Comparison of ENCODE assay signal across 8 mouse cellular contexts in the genomic region with DNA sequence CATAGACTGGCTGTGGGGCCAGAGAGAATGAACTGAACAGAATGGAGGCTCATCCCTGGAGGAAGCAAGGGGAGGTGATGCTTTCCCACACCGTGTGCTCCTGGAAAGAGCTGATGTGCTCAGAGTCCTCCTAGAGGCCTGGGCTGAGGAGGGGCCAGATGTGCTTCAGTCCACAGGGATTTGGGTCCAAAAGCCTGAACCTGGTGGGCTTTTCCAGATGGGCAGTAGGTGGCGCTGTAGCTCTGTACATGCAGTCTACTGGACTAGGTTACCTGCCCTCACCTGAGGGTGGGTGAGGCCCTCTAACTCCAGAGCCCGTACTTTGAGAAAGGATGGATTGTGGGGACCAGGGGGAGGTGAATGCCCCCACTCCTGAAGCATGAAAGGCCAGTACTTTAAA. TPM values are rescaled to one million over a fixed set of nuclear protein-coding genes. Genes with fewer than 3 reads are reported as not detected.
DNase-seq lines count a peak whose midpoint lies in the region; ATAC-seq lines count a peak whose summit lies in the region.

No protein-coding gene starts in this region.

- H3K27me3 ChIP-seq in kidney, embryonic 14.5 days (ENCODE audit: control insufficient read depth, insufficient read depth, low read length), result peaks cover 6% of the 10 kb centered on the region
- no peaks in the 10 kb centered on the region; the same call in 1 of the 2 replicates for H3K27me3 ChIP-seq in lung, embryonic 16.5 days (ENCODE audit: control insufficient read depth, insufficient read depth, low read depth, low read length)

- H3K27ac ChIP-seq in kidney, embryonic 14.5 days (ENCODE audit: low read depth, low read length), result no peak overlapping the region
- H3K27ac ChIP-seq in lung, embryonic 16.5 days (ENCODE audit: low read length), result no peak overlapping the region

- H3K9me3 ChIP-seq in kidney, embryonic 14.5 days (ENCODE audit: control insufficient read depth, low read length), result no peaks in the 10 kb centered on the region
- no peaks in the 10 kb centered on the region for H3K9me3 ChIP-seq in lung, embryonic 16.5 days (ENCODE audit: control insufficient read depth, low read length)

- H3K36me3 ChIP-seq in kidney, embryonic 14.5 days (ENCODE audit: control insufficient read depth, insufficient read depth, low read length), result no peaks in the 10 kb centered on the region
- no peaks in the 10 kb centered on the region for H3K36me3 ChIP-seq in lung, embryonic 16.5 days (ENCODE audit: control insufficient read depth, insufficient read depth, low read length)

- ATAC-seq in granulocyte monocyte progenitor cell, adult 5-6 weeks (replicated peaks; ENCODE audit: poor library complexity, severe bottlenecking), result peak; percentile 69
- ATAC-seq in kidney, embryonic 14.5 days (ENCODE audit: low FRiP score, low TSS enrichment), result peak; percentile 32; the same call in 1 of the 2 replicates
- peak; percentile 61 for ATAC-seq in lung, embryonic 16.5 days (ENCODE audit: low read depth)
- no peak for ATAC-seq in erythroid progenitor cell, adult 5-6 weeks (replicated peaks; ENCODE audit: low FRiP score, poor library complexity, severe bottlenecking)

- H3K4me3 ChIP-seq in kidney, embryonic 14.5 days (ENCODE audit: low read length), result no peak overlapping the region
- H3K4me3 ChIP-seq in lung, embryonic 16.5 days (ENCODE audit: low read length), result no peak overlapping the region

- peaks cover 9% of the 10 kb centered on the region for H3K4me1 ChIP-seq in kidney, embryonic 14.5 days (ENCODE audit: control insufficient read depth, insufficient read depth, low read length)
- H3K4me1 ChIP-seq in lung, embryonic 16.5 days (replicated peaks; ENCODE audit: control insufficient read depth, insufficient read depth, low read length), result 0 out of 2 replicates have a peak, but pooled peaks cover 2% of the 10 kb centered on the region

- H3K9ac ChIP-seq in kidney, embryonic 14.5 days (ENCODE audit: low read depth, low read length), result no peak overlapping the region
- H3K9ac ChIP-seq in lung, embryonic 16.5 days (ENCODE audit: low read length), result no peak overlapping the region

- WGBS in kidney, embryonic 14.5 days, result 4% methylated on average over 3 of the region's 3 CpGs
- 4% methylated on average over 3 of the region's 3 CpGs for WGBS in lung, embryonic 16.5 days

- peak; percentile 73 to 75 for DNase-seq in B cell, adult 2 months
- peak; percentile 37 for DNase-seq in Muller cell, postnatal 12 days (ENCODE audit: inconsistent ontology term)
- DNase-seq in cerebellum, adult 9-10 months, result peak; percentile 60
- peak; percentile 35 for DNase-seq in skeletal muscle tissue, adult 2 months (ENCODE audit: low read depth, low spot score)

- H3K4me2 ChIP-seq in kidney, embryonic 14.5 days (replicated peaks; ENCODE audit: low read depth, low read length), result no peak overlapping the region
- H3K4me2 ChIP-seq in lung, embryonic 16.5 days (ENCODE audit: low read depth, low read length), result no peak overlapping the region

RNA-seq across cellular contexts. Expression of a gene that starts 40.4 kb away (rescaled TPM):
- total RNA-seq in granulocyte monocyte progenitor cell, adult 5-6 weeks (2014; fragmentation: Nextera tagmentation), result 44.7 and 52.8 TPM in 2 replicates
- total RNA-seq in granulocyte monocyte progenitor cell, adult 5-6 weeks (2017), result 87.6 and 100 TPM in 2 replicates
- polyA plus RNA-seq in kidney, embryonic 14.5 days (2014; fragmentation: Nextera tagmentation; extraction: Ambion mirVana), result 50.3 and 81.3 TPM in 2 replicates
- polyA plus RNA-seq in lung, embryonic 16.5 days (2015; fragmentation: Nextera tagmentation; extraction: Ambion mirVana), result 44.2 and 45.1 TPM in 2 replicates
- total RNA-seq in erythroid progenitor cell, adult 5-6 weeks (2015; ENCODE audit: low replicate concordance), result 12.6 and 16.8 TPM in 2 replicates
- 10.4 and 19.3 TPM in 2 replicates for total RNA-seq in erythroid progenitor cell, adult 5-6 weeks (2017; ENCODE audit: low replicate concordance)
